Comparison of ENCODE assay signal across 8 mouse cellular contexts in genomic region chr7:126704121-126704980, GRCm38 (mm10). TPM values are rescaled to one million over a fixed set of nuclear protein-coding genes. Genes with fewer than 3 reads are reported as not detected.
DNase-seq lines count a peak whose midpoint lies in the region; ATAC-seq and TF ChIP-seq lines count a peak whose summit lies in the region.

No protein-coding gene starts in this region.

- ATAC-seq in kidney, embryonic 15.5 days (replicated peaks; ENCODE audit: low FRiP score) = peak; percentile 75
- ATAC-seq in midbrain, postnatal 0 days (ENCODE audit: low FRiP score) = peak; percentile 84

- no peaks in the 10 kb centered on the region for H3K9me3 ChIP-seq in kidney, embryonic 15.5 days (replicated peaks)
- no peaks in the 10 kb centered on the region for H3K9me3 ChIP-seq in midbrain, postnatal 0 days (ENCODE audit: low read length)

- DNase-seq in heart, adult 11 months = peak; percentile 98
- DNase-seq in heart, postnatal 25 days (ENCODE audit: low spot score) = no peak
- peak; percentile 86 for DNase-seq in embryo, embryonic 11 days
- peak; percentile 73 to 82 for DNase-seq in heart, adult 18-20 months
- DNase-seq in liver = peak; percentile 81
- DNase-seq in midbrain, postnatal 0 days (ENCODE audit: low spot score) = peak; percentile 88
- DNase-seq in spleen, postnatal 14 days (ENCODE audit: low spot score in 2 of 2) = peak; percentile 73 to 80

- H3K4me2 ChIP-seq in kidney, embryonic 15.5 days = peak overlapping the region; percentile 95
- H3K4me2 ChIP-seq in midbrain, postnatal 0 days (ENCODE audit: low read depth, low read length, poor library complexity, severe bottlenecking) = peak overlapping the region; percentile 75

- TF ChIP-seq CTCF in midbrain, postnatal 0 days (IDR thresholded peaks at IDR 0.05) = no peak; the same call in 1 of the 2 replicates

- H3K4me3 ChIP-seq in kidney, embryonic 15.5 days (replicated peaks) = peak overlapping the region; percentile 49
- peak overlapping the region; percentile 56 for H3K4me3 ChIP-seq in midbrain, postnatal 0 days (ENCODE audit: low read depth, low read length)

- peak overlapping the region; percentile 50 for H3K9ac ChIP-seq in kidney, embryonic 15.5 days
- peak overlapping the region; percentile 80 for H3K9ac ChIP-seq in midbrain, postnatal 0 days (replicated peaks; ENCODE audit: low read length, poor library complexity, severe bottlenecking)

- H3K4me1 ChIP-seq in kidney, embryonic 15.5 days = peaks cover 26% of the 10 kb centered on the region
- peaks cover 17% of the 10 kb centered on the region for H3K4me1 ChIP-seq in midbrain, postnatal 0 days (ENCODE audit: insufficient read depth, low read length)

- 0 out of 2 replicates have a peak, but pooled peaks cover 4% of the 10 kb centered on the region for H3K36me3 ChIP-seq in kidney, embryonic 15.5 days
- H3K36me3 ChIP-seq in midbrain, postnatal 0 days (ENCODE audit: insufficient read depth, low read length) = peaks cover 12% of the 10 kb centered on the region

- H3K27ac ChIP-seq in kidney, embryonic 15.5 days = no peak overlapping the region
- H3K27ac ChIP-seq in midbrain, postnatal 0 days (ENCODE audit: low read depth, low read length) = peak overlapping the region; percentile 74

- H3K27me3 ChIP-seq in kidney, embryonic 15.5 days = peaks cover 44% of the 10 kb centered on the region
- H3K27me3 ChIP-seq in midbrain, postnatal 0 days (ENCODE audit: insufficient read depth, low read length) = no peaks in the 10 kb centered on the region

- 2% methylated on average over 39 of the region's 39 CpGs for WGBS in kidney, embryonic 15.5 days
- whole genome bisulfite sequencing in midbrain, postnatal 0 days = 3% methylated on average over 35 of the region's 39 CpGs

- intact Hi-C loops in heart, postnatal 25 days (cut with DNase I) = loop anchor here (5.0 kb wide), 2 partner anchors 43 to 222 kb away; no protein-coding TSS in a partner anchor

RNA-seq across cellular contexts. Expression of gene Coro1a, which starts 3.2 kb away (rescaled TPM):
- 10 to 100 TPM; 10.6 to 10.8 TPM for total RNA-seq in heart, postnatal 25 days (2021)
- total RNA-seq in heart, adult 18-20 months (2021) = 10 to 100 TPM in 1 of 2 experiments, 1 to 10 TPM in 1; 9.3 to 28.6 TPM
- 17.9 and 24.3 TPM in 2 replicates for polyA plus RNA-seq in kidney, embryonic 15.5 days (2015; fragmentation: Nextera tagmentation; extraction: Ambion mirVana)
- total RNA-seq in midbrain, postnatal 0 days (2014; rRNA removed) = 87.1 and 98.9 TPM in 2 replicates
- polyA plus RNA-seq in midbrain, postnatal 0 days (2015; fragmentation: Nextera tagmentation; extraction: Ambion mirVana) = 93.4 and 105 TPM in 2 replicates

RNA-seq across cellular contexts. Expression of gene Slx1b, which starts 8.8 kb away (rescaled TPM):
- 1 to 10 TPM; 4.3 to 4.5 TPM for total RNA-seq in heart, postnatal 25 days (2021)
- 1 to 10 TPM; 3.7 to 4.1 TPM for total RNA-seq in heart, adult 18-20 months (2021)
- 12.9 and 13.1 TPM in 2 replicates for polyA plus RNA-seq in kidney, embryonic 15.5 days (2015; fragmentation: Nextera tagmentation; extraction: Ambion mirVana)
- total RNA-seq in midbrain, postnatal 0 days (2014; rRNA removed) = 21.7 and 25.0 TPM in 2 replicates
- 10.9 and 11.1 TPM in 2 replicates for polyA plus RNA-seq in midbrain, postnatal 0 days (2015; fragmentation: Nextera tagmentation; extraction: Ambion mirVana)

RNA-seq across cellular contexts. Expression of gene Bola2, which starts 9.2 kb away (rescaled TPM):
- total RNA-seq in heart, postnatal 25 days (2021) = 10 to 100 TPM; 43.0 to 49.7 TPM
- 10 to 100 TPM; 60.1 to 60.4 TPM for total RNA-seq in heart, adult 18-20 months (2021)
- polyA plus RNA-seq in kidney, embryonic 15.5 days (2015; fragmentation: Nextera tagmentation; extraction: Ambion mirVana) = 144 and 146 TPM in 2 replicates
- 50.2 and 160 TPM in 2 replicates for total RNA-seq in midbrain, postnatal 0 days (2014; rRNA removed)
- 143 and 146 TPM in 2 replicates for polyA plus RNA-seq in midbrain, postnatal 0 days (2015; fragmentation: Nextera tagmentation; extraction: Ambion mirVana)

RNA-seq across cellular contexts. Expression of gene Sult1a1, which starts 28.1 kb away (rescaled TPM):
- total RNA-seq in heart, postnatal 25 days (2021) = 10 to 100 TPM; 28.5 to 32.3 TPM
- 10 to 100 TPM; 31.1 to 44.0 TPM for total RNA-seq in heart, adult 18-20 months (2021)
- polyA plus RNA-seq in kidney, embryonic 15.5 days (2015; fragmentation: Nextera tagmentation; extraction: Ambion mirVana) = 6.2 and 8.3 TPM in 2 replicates
- total RNA-seq in midbrain, postnatal 0 days (2014; rRNA removed) = 18.4 and 21.1 TPM in 2 replicates
- polyA plus RNA-seq in midbrain, postnatal 0 days (2015; fragmentation: Nextera tagmentation; extraction: Ambion mirVana) = 17.5 and 18.8 TPM in 2 replicates

RNA-seq across cellular contexts. Expression of gene Mapk3, which starts 55.0 kb away (rescaled TPM):
- 10 to 100 TPM; 56.5 to 59.8 TPM for total RNA-seq in heart, postnatal 25 days (2021)
- total RNA-seq in heart, adult 18-20 months (2021) = 10 to 100 TPM; 37.2 to 46.7 TPM
- 63.8 and 73.2 TPM in 2 replicates for polyA plus RNA-seq in kidney, embryonic 15.5 days (2015; fragmentation: Nextera tagmentation; extraction: Ambion mirVana)
- total RNA-seq in midbrain, postnatal 0 days (2014; rRNA removed) = 121 and 145 TPM in 2 replicates
- polyA plus RNA-seq in midbrain, postnatal 0 days (2015; fragmentation: Nextera tagmentation; extraction: Ambion mirVana) = 120 and 125 TPM in 2 replicates
